Mouse (Mus musculus) heart, adult 9 months (tissue): ENCODE results near the gene Scn2b.

Source experiments
- DNase-seq, 2 experiments: peaks; one replicate each; pipeline ENCODE4 v3.0.0; 2022; ENCODE audit warnings: low spot score in 2 of 2

Gene Scn2b

GRCm38 (mm10) chr9:45173475-45173874 lies 55.9 kb downstream of the Scn2b start:
- DNase-seq, result no peak

- no peak for DNase-seq
These were observed 61.7 kb downstream of the Scn2b start for GRCm38 (mm10) chr9:45179282-45179681.
